Mouse (Mus musculus) midbrain, postnatal 0 days (tissue): ENCODE measurements at regions not wholly inside any gene's neighbourhood (a gene's known extent, or its start where the extent isn't known, plus 50 kb on each side); places are given as distances from the start of the nearest gene placed in this dataset.
A peak's percentile ranks its signal among the peaks of the same experiment; 100 is the strongest.

Experiments
- ATAC-seq: fragments of 200-750 bp; cut with Nextera tagmentation; 2 replicates; pipeline ENCODE4 v1.8.0; 2017; ENCODE audit warnings: moderate number of reproducible peaks, mild to moderate bottlenecking, moderate TSS enrichment, moderate library complexity; ENCODE audit not compliant: low FRiP score
- DNase-seq: peaks from one replicate; pipeline ENCODE4 v3.0.0-alpha.2; 2015; ENCODE audit warnings: low spot score
- H3K27ac ChIP-seq: fragments of 300-500 bp; sonication (generic); 2 replicates; pipeline ENCODE4 v1.5.1; 2014; ENCODE audit warnings: low read depth, mild to moderate bottlenecking, low read length, mixed read lengths
- H3K27me3 ChIP-seq: fragments of 300-500 bp; sonication (generic); 2 replicates; pipeline ENCODE4 v1.6.1; 2014; ENCODE audit warnings: low read length, control low read depth, mixed read lengths; ENCODE audit not compliant: insufficient read depth
- H3K36me3 ChIP-seq: fragments of 300-500 bp; sonication (generic); 2 replicates; pipeline ENCODE4 v1.6.1; 2014; ENCODE audit warnings: low read length, control low read depth, mixed read lengths; ENCODE audit not compliant: insufficient read depth
- H3K4me1 ChIP-seq: fragments of 300-500 bp; sonication (generic); 2 replicates; pipeline ENCODE4 v1.6.1; 2014; ENCODE audit warnings: mild to moderate bottlenecking, control low read depth, antibody characterized with exemption, low read length, mixed read lengths; ENCODE audit not compliant: insufficient read depth
- H3K4me2 ChIP-seq: fragments of 300-500 bp; sonication (generic); 2 replicates; pipeline ENCODE4 v1.6.1; 2014; ENCODE audit warnings: low read depth, mild to moderate bottlenecking, low read length, mixed read lengths; ENCODE audit not compliant: poor library complexity, severe bottlenecking
- H3K4me3 ChIP-seq: fragments of 300-500 bp; sonication (generic); 2 replicates; pipeline ENCODE4 v1.5.1; 2014; ENCODE audit warnings: low read depth, mild to moderate bottlenecking, low read length, moderate library complexity
- H3K9ac ChIP-seq: fragments of 300-500 bp; sonication (generic); replicated peaks from 2 replicates; pipeline ENCODE4 v1.6.1; 2014; ENCODE audit warnings: mild to moderate bottlenecking, low read length, moderate library complexity, mixed read lengths; ENCODE audit not compliant: poor library complexity, severe bottlenecking
- H3K9me3 ChIP-seq: fragments of 300-500 bp; sonication (generic); 2 replicates; pipeline ENCODE4 v1.6.1; 2016; ENCODE audit warnings: low read length, control low read depth
- CTCF ChIP-seq: IDR thresholded peaks from 2 replicates; pipeline ENCODE4 v1.5.1; 2016; ENCODE audit warnings: antibody characterized with exemption, mild to moderate bottlenecking
- WGBS: fragments of 180-500 bp; shearing (Covaris S2); extraction: QIAGEN DNeasy Blood & Tissue Kit; methylation state at CpG from one replicate; pipeline ENCODE4 v1.1.7; 2014; 5-methylcytosine and 5-hydroxymethylcytosine counted together

DNA sequence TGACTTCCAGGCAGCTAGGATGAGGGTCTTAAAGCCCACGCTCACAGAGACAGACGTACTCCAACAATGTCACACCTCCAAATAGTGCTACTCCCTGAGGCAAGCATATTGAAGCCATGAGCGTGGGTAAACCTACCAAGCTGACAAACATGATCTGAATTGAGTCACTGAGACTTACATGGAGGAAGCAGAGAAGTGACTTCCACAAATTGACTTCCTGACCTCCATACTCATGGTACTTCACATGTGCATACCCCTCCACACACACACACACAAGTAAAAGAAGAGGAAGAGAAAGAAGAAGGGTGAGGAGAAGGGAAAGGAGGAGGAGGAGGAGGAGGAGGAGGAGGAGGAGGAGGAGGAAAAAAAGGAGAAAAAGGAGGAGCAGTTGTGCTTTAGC, 577.8 kb upstream of the Nrp1 start:
- TF ChIP-seq CTCF, result no peak
- Histone ChIP-seq H3K9ac (no peak overlapping the region), H3K9me3 (no peaks in the 10 kb centered on the region), H3K27me3 (no peaks in the 10 kb centered on the region), H3K27ac (no peak overlapping the region), H3K36me3 (no peaks in the 10 kb centered on the region), H3K4me1 (peaks cover 6% of the 10 kb centered on the region; the same call in 1 of the 2 replicates), H3K4me2 (no peak overlapping the region), H3K4me3 (no peak overlapping the region)
- no peak for ATAC-seq
- 94% methylated on average over 3 of the region's 3 CpGs for whole genome bisulfite sequencing
- DNase-seq, result no peak

DNA sequence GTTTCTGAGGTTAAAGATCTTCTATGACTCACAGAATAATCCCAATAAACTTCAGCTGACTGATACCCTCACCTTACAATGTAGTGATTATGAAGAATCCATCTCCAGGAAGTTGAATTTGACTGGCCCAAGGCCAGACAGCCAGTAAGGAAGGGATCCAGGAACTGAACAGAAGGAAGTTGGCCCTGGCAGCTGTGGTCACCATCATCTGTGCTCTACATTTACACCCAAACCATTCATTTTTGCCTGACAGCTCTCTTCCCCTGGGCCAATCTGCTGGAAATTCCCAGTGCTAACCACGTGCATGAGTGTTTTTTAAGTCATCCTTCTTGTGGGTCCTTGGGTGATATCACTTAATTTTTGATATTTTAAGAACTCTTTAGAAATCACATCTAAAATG, 577.4 kb upstream of the Nrp1 start:
- Histone ChIP-seq H3K4me1 (peaks cover 3% of the 10 kb centered on the region; the same call in 1 of the 2 replicates), H3K4me2 (no peak overlapping the region), H3K36me3 (no peaks in the 10 kb centered on the region), H3K27me3 (no peaks in the 10 kb centered on the region), H3K9ac (no peak overlapping the region), H3K27ac (no peak overlapping the region), H3K9me3 (no peaks in the 10 kb centered on the region), H3K4me3 (no peak overlapping the region)
- no peak for TF ChIP-seq CTCF
- DNase-seq (no peak), ATAC-seq (no peak)
- 73% methylated on average over 1 of the region's 1 CpGs for WGBS

DNA sequence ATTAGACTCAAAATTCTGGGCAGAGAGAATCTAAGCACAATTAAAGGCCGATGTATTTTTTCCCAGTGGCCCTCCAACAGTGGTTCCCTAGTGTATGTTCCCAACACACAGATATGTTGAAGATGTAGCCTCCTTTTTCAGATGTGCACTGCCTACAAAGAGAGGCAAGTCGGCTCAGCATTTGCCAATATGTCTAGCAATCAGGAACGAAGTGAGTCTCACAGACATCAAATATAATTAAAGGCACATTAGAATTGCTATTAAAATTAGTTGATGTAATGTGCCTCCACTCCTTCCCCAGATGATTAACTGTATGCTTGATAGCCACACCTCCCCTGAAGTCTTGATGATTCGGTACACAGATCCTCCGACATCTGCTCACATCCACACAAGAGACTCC, 565.8 kb upstream of the Nrp1 start:
- H3K4me3 ChIP-seq, result no peak overlapping the region
- H3K27me3 ChIP-seq, result no peaks in the 10 kb centered on the region
- no peak overlapping the region for H3K4me2 ChIP-seq
- no peaks in the 10 kb centered on the region for H3K36me3 ChIP-seq
- 90% methylated on average over 5 of the region's 5 CpGs for WGBS
- H3K9ac ChIP-seq, result no peak overlapping the region
- no peaks in the 10 kb centered on the region for H3K9me3 ChIP-seq
- no peak for TF ChIP-seq CTCF
- ATAC-seq (no peak), DNase-seq (no peak)
- no peak overlapping the region for H3K27ac ChIP-seq
- H3K4me1 ChIP-seq, result no peaks in the 10 kb centered on the region

- DNase-seq (no peak), ATAC-seq (no peak)
- Histone ChIP-seq H3K27ac (no peak overlapping the region), H3K9me3 (no peaks in the 10 kb centered on the region), H3K9ac (no peak overlapping the region), H3K4me1 (no peaks in the 10 kb centered on the region), H3K27me3 (no peaks in the 10 kb centered on the region), H3K4me3 (no peak overlapping the region), H3K4me2 (no peak overlapping the region), H3K36me3 (no peaks in the 10 kb centered on the region)
- 84% methylated on average over 6 of the region's 6 CpGs for WGBS
- no peak for TF ChIP-seq CTCF
Measured at GRCm38 (mm10) chr8:127799849-127800471, 558.4 kb upstream of the Nrp1 start.

GRCm38 (mm10) chr8:127802136-127802535, 556.3 kb upstream of the Nrp1 start:
- H3K27ac ChIP-seq, result no peak overlapping the region; the same call in 1 of the 2 replicates

DNA sequence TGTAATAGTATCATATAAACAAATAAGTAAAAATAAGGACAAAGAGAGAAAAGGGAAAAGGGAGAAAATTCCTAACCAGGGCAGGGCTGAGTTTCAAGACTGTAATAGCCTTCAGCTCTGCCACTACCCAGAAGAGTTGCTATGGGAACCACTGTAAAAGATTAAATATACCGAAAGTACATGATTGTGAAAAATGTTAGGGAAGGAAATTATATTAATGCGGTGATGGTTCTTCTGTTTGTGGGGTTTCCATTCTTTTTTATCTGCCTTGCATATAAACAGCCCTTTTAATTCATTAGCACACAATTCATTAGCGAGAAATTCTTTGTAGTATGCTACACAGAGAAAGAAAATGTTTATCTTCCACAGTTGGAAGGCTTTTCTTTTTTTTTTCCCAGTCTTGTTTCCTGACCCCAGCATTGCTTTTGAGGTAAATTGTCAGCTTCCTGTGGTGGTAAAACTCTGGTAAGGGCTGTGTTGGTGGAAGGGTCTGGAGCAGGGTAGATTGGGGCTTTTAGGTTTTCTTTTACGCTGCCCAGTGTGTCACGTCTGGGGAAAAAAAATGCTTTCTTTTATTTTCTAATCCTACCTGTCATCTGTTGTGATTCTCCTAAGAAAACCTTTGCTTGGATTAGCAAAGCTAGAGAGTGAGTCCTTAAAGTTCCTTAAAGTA, 555.6 kb upstream of the Nrp1 start:
- TF ChIP-seq CTCF, result no peak
- no peak for ATAC-seq
- H3K4me2 ChIP-seq, result no peak overlapping the region
- H3K4me3 ChIP-seq, result no peak overlapping the region
- no peak for DNase-seq
- H3K4me1 ChIP-seq, result no peaks in the 10 kb centered on the region
- H3K36me3 ChIP-seq, result no peaks in the 10 kb centered on the region
- H3K9me3 ChIP-seq, result no peaks in the 10 kb centered on the region
- peak overlapping the region; percentile 19; the same call in 1 of the 2 replicates for H3K9ac ChIP-seq
- H3K27ac ChIP-seq, result peak overlapping the region; percentile 38
- WGBS, result 39% methylated on average over 5 of the region's 5 CpGs
- H3K27me3 ChIP-seq, result no peaks in the 10 kb centered on the region

More at GRCm38 (mm10) chr8:127802136-127802535, 556.3 kb upstream of the Nrp1 start:
- no peaks in the 10 kb centered on the region for H3K27me3 ChIP-seq
- no peak overlapping the region for H3K4me3 ChIP-seq
- no peaks in the 10 kb centered on the region for H3K4me1 ChIP-seq
- DNase-seq, result no peak
- no peak for ATAC-seq
- no peaks in the 10 kb centered on the region for H3K36me3 ChIP-seq
- no peak overlapping the region for H3K4me2 ChIP-seq
- WGBS, result 78% methylated on average over 7 of the region's 7 CpGs
- H3K9me3 ChIP-seq, result no peaks in the 10 kb centered on the region
- TF ChIP-seq CTCF, result no peak
- peak overlapping the region; percentile 19; the same call in 1 of the 2 replicates for H3K9ac ChIP-seq
